Mouse (Mus musculus) ES-E14 (cell line): ENCODE results near the gene Fzd7.

Source experiments
- CHD2 ChIP-seq: IDR thresholded peaks from 2 replicates; pipeline ENCODE4 v1.6.1; 2014; ENCODE audit warnings: mild to moderate bottlenecking, low read depth, low read length, inconsistent platforms
- ZNF384 ChIP-seq: IDR thresholded peaks from 2 replicates; pipeline ENCODE4 v1.6.1; 2012; ENCODE audit warnings: low read depth, low read length, inconsistent platforms

DNA sequence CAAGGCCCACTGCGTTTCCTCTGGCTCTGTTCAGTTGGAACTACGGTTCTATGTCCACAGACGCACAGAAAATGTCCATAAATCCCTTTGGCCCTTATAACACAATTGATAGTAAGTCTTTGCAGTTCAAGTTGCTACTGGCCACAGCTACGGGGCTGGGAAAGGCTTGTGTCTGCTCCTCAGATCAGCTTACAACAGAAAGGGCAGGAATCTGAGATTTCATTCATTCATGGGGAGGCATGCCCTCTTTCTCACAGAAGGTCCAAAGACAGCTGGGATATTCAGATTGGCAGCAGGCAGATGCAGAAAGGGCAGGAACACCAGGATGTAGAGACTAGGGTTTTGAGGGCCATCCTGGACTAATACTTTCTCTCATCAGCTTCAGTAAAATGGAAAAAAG lies 43.9 kb upstream of the Fzd7 start:
- TF ChIP-seq ZNF384 (no peak), CHD2 (no peak)
